Mouse (Mus musculus) myocyte (in vitro differentiated cells): Measurements from ENCODE around the gene Mgat4a.

Experiments
- POLR2AphosphoS2 ChIP-seq: IDR thresholded peaks from one replicate; pipeline ENCODE4 v1.6.1; 2011; ENCODE audit warnings: low read depth, control low read depth; ENCODE audit not compliant: insufficient read length
- TCF12 ChIP-seq: IDR thresholded peaks from one replicate; pipeline ENCODE4 v1.6.1; 2011; ENCODE audit warnings: mild to moderate bottlenecking, control low read depth; ENCODE audit not compliant: poor library complexity, insufficient read depth, severe bottlenecking

- TF ChIP-seq POLR2AphosphoS2: no peak
- no peak for TF ChIP-seq TCF12
Observed at GRCm38 (mm10) chr1:37496591-37497280, 44.1 kb downstream of the Mgat4a start.
